In genomic region chr2:84637452-84638165, GRCm38 (mm10) we compare ENCODE assay signal across 7 mouse cellular contexts. TPM values are rescaled to one million over a fixed set of nuclear protein-coding genes. Genes with fewer than 3 reads are reported as not detected.
DNase-seq lines count a peak whose midpoint lies in the region; ATAC-seq and TF ChIP-seq lines count a peak whose summit lies in the region.

No protein-coding gene starts in this region.

- no peak for TF ChIP-seq EP300 in ES-Bruce4 (IDR thresholded peaks at IDR 0.05; ENCODE audit: insufficient read depth, low read depth, low read length)

- peak; percentile 61 for DNase-seq in NIH3T3 (ENCODE audit: low read depth)
- DNase-seq in lung, postnatal 14 days, result peak; percentile 61
- no peak for DNase-seq in spleen, adult 18-20 months
- no peak for DNase-seq in thymus, postnatal 0 days (ENCODE audit: low spot score)
- DNase-seq in adrenal gland, postnatal 4 days (ENCODE audit: low spot score in 2 of 2), result no peak

- no peaks in the 10 kb centered on the region for H3K9me3 ChIP-seq in ES-Bruce4 (replicated peaks; ENCODE audit: control insufficient read depth, insufficient read depth, low read length, poor library complexity, severe bottlenecking)
- no peaks in the 10 kb centered on the region for H3K9me3 ChIP-seq in hindbrain, embryonic 16.5 days (ENCODE audit: control insufficient read depth, low read length)

- no peak for ATAC-seq in hindbrain, embryonic 16.5 days

- peak overlapping the region; percentile 61 for H3K27ac ChIP-seq in ES-Bruce4 (ENCODE audit: insufficient read depth, low read length)
- peak overlapping the region; percentile 58 for H3K27ac ChIP-seq in hindbrain, embryonic 16.5 days (ENCODE audit: low read depth, low read length)

- H3K9ac ChIP-seq in ES-Bruce4 (ENCODE audit: low read depth, poor library complexity, severe bottlenecking), result no peak overlapping the region; the same call in 1 of the 2 replicates
- H3K9ac ChIP-seq in hindbrain, embryonic 16.5 days (ENCODE audit: low read depth, low read length), result no peak overlapping the region

- no peak overlapping the region for H3K4me3 ChIP-seq in ES-Bruce4 (ENCODE audit: low read depth, low read length)
- no peak overlapping the region for H3K4me3 ChIP-seq in hindbrain, embryonic 16.5 days (ENCODE audit: low read length)

- TF ChIP-seq CTCF in ES-Bruce4 (IDR thresholded peaks at IDR 0.05; ENCODE audit: low read depth, low read length), result no peak

- no peaks in the 10 kb centered on the region for H3K27me3 ChIP-seq in ES-Bruce4 (ENCODE audit: control insufficient read depth, insufficient read depth, low read length, poor library complexity, severe bottlenecking)
- no peaks in the 10 kb centered on the region for H3K27me3 ChIP-seq in hindbrain, embryonic 16.5 days (replicated peaks; ENCODE audit: control insufficient read depth, insufficient read depth, low read length)

- 28% methylated on average over 7 of the region's 7 CpGs for WGBS in hindbrain, embryonic 16.5 days

- TF ChIP-seq POLR2A in ES-Bruce4 (IDR thresholded peaks at IDR 0.05; ENCODE audit: insufficient read depth, low read length), result no peak

- H3K4me1 ChIP-seq in ES-Bruce4 (ENCODE audit: control insufficient read depth, insufficient read depth, low read length), result peaks cover 2% of the 10 kb centered on the region
- H3K4me1 ChIP-seq in hindbrain, embryonic 16.5 days (ENCODE audit: control insufficient read depth, insufficient read depth, low read depth, low read length), result peaks cover 34% of the 10 kb centered on the region

- H3K4me2 ChIP-seq in hindbrain, embryonic 16.5 days (ENCODE audit: low read length), result 0 out of 2 replicates have a peak overlapping the region, but pooled peaks have one; percentile 3

- no peaks in the 10 kb centered on the region; the same call in 1 of the 2 replicates for H3K36me3 ChIP-seq in ES-Bruce4 (ENCODE audit: control insufficient read depth, insufficient read depth, low read length, poor library complexity, severe bottlenecking)
- no peaks in the 10 kb centered on the region for H3K36me3 ChIP-seq in hindbrain, embryonic 16.5 days (ENCODE audit: control insufficient read depth, insufficient read depth, low read length)

RNA-seq across cellular contexts. Expression of gene Ctnnd1, which starts 13.0 kb away (rescaled TPM):
- polyA plus RNA-seq in ES-Bruce4 (2011; ENCODE audit: insufficient read depth, insufficient read length, low read depth, missing spikeins), result 239 and 247 TPM in 2 replicates
- 24.4 and 31.8 TPM in 2 replicates for polyA plus RNA-seq in hindbrain, embryonic 16.5 days (2015; fragmentation: Nextera tagmentation; extraction: Ambion mirVana)
- 6.9 and 7.0 TPM in 2 replicates for polyA plus RNA-seq in thymus, postnatal 0 days (2015; fragmentation: Nextera tagmentation; extraction: Ambion mirVana)
- 100 to 1,000 TPM; 157 to 165 TPM for total RNA-seq in adrenal gland, postnatal 4 days (2021)

RNA-seq across cellular contexts. Expression of gene Btbd18, which starts 21.3 kb away (rescaled TPM):
- polyA plus RNA-seq in ES-Bruce4 (2011; ENCODE audit: insufficient read depth, insufficient read length, low read depth, missing spikeins), result 1.2 and 2.2 TPM in 2 replicates
- 0.26 and 0.44 TPM in 2 replicates for polyA plus RNA-seq in hindbrain, embryonic 16.5 days (2015; fragmentation: Nextera tagmentation; extraction: Ambion mirVana)
- 0.06 and 0.31 TPM in 2 replicates for polyA plus RNA-seq in thymus, postnatal 0 days (2015; fragmentation: Nextera tagmentation; extraction: Ambion mirVana)
- total RNA-seq in adrenal gland, postnatal 4 days (2021), result under 1 TPM; 0.22 to 0.42 TPM

RNA-seq across cellular contexts. Expression of gene Selenoh, which starts 33.0 kb away (rescaled TPM):
- 194 and 215 TPM in 2 replicates for polyA plus RNA-seq in ES-Bruce4 (2011; ENCODE audit: insufficient read depth, insufficient read length, low read depth, missing spikeins)
- polyA plus RNA-seq in hindbrain, embryonic 16.5 days (2015; fragmentation: Nextera tagmentation; extraction: Ambion mirVana), result 184 and 198 TPM in 2 replicates
- polyA plus RNA-seq in thymus, postnatal 0 days (2015; fragmentation: Nextera tagmentation; extraction: Ambion mirVana), result 294 and 310 TPM in 2 replicates
- total RNA-seq in adrenal gland, postnatal 4 days (2021), result 10 to 100 TPM; 87.7 to 89.0 TPM

RNA-seq across cellular contexts. Expression of gene Gm28635, which starts 40.2 kb away (rescaled TPM):
- not detected in 2 replicates for polyA plus RNA-seq in ES-Bruce4 (2011; ENCODE audit: insufficient read depth, insufficient read length, low read depth, missing spikeins)
- not detected in 2 replicates for polyA plus RNA-seq in hindbrain, embryonic 16.5 days (2015; fragmentation: Nextera tagmentation; extraction: Ambion mirVana)
- polyA plus RNA-seq in thymus, postnatal 0 days (2015; fragmentation: Nextera tagmentation; extraction: Ambion mirVana), result not detected in 2 replicates
- not detected for total RNA-seq in adrenal gland, postnatal 4 days (2021)

RNA-seq across cellular contexts. Expression of gene Med19, which starts 40.6 kb away (rescaled TPM):
- 66.1 and 66.6 TPM in 2 replicates for polyA plus RNA-seq in ES-Bruce4 (2011; ENCODE audit: insufficient read depth, insufficient read length, low read depth, missing spikeins)
- polyA plus RNA-seq in hindbrain, embryonic 16.5 days (2015; fragmentation: Nextera tagmentation; extraction: Ambion mirVana), result 50.7 and 51.3 TPM in 2 replicates
- polyA plus RNA-seq in thymus, postnatal 0 days (2015; fragmentation: Nextera tagmentation; extraction: Ambion mirVana), result 32.5 and 33.3 TPM in 2 replicates
- total RNA-seq in adrenal gland, postnatal 4 days (2021), result 10 to 100 TPM; 26.7 to 28.6 TPM

Comparison
In these comparisons a context has a peak if more than half of its experiments do, and no peak if none do; other contexts are left out.
1. DNase-seq: peak in NIH3T3 (single experiment) and lung, postnatal 14 days (single experiment); none in spleen, adult 18-20 months (0 of 2), thymus, postnatal 0 days (single experiment) and adrenal gland, postnatal 4 days (0 of 2).